Mouse (Mus musculus) embryonic facial prominence, embryonic 14.5 days (tissue): ENCODE data around the gene Agap1. TPM values are rescaled to one million over a fixed set of nuclear protein-coding genes. Genes with fewer than 3 reads are reported as not detected.
A peak's percentile ranks its signal among the peaks of the same experiment; 100 is the strongest.

ENCODE experiments used
- ATAC-seq: fragments of 200-750 bp; cut with Nextera tagmentation; 2 replicates; pipeline ENCODE4 v1.8.0; 2017; ENCODE audit warnings: low read depth, moderate number of reproducible peaks, moderate TSS enrichment
- DNase-seq: peaks from one replicate; pipeline ENCODE4 v3.0.0-alpha.2; 2015; ENCODE audit warnings: low spot score
- H3K27ac ChIP-seq: fragments of 300-500 bp; sonication (generic); replicated peaks from 2 replicates; pipeline ENCODE4 v1.5.1; 2014; ENCODE audit warnings: low read depth, mild to moderate bottlenecking, low read length, moderate library complexity
- H3K27me3 ChIP-seq: fragments of 300-500 bp; sonication (generic); replicated peaks from 2 replicates; pipeline ENCODE4 v1.6.1; 2014; ENCODE audit warnings: low read length; ENCODE audit not compliant: control insufficient read depth, insufficient read depth
- H3K36me3 ChIP-seq: fragments of 300-500 bp; sonication (generic); 2 replicates; pipeline ENCODE4 v1.6.1; 2014; ENCODE audit warnings: low read length, mixed read lengths; ENCODE audit not compliant: control insufficient read depth, insufficient read depth
- H3K4me1 ChIP-seq: fragments of 300-500 bp; sonication (generic); 2 replicates; pipeline ENCODE4 v1.6.1; 2014; ENCODE audit warnings: antibody characterized with exemption, low read length; ENCODE audit not compliant: control insufficient read depth, insufficient read depth
- H3K4me2 ChIP-seq: fragments of 300-500 bp; sonication (generic); 2 replicates; pipeline ENCODE4 v1.6.1; 2014; ENCODE audit warnings: low read depth, mild to moderate bottlenecking, low read length, moderate library complexity, mixed read lengths
- H3K4me3 ChIP-seq: fragments of 300-500 bp; sonication (generic); 2 replicates; pipeline ENCODE4 v1.5.1; 2014; ENCODE audit warnings: low read depth, mild to moderate bottlenecking, low read length
- H3K9ac ChIP-seq: fragments of 300-500 bp; sonication (generic); 2 replicates; pipeline ENCODE4 v1.6.1; 2014; ENCODE audit warnings: low read depth, mild to moderate bottlenecking, low read length, moderate library complexity, mixed read lengths
- H3K9me3 ChIP-seq: fragments of 300-500 bp; sonication (generic); 2 replicates; pipeline ENCODE4 v1.6.1; 2016; ENCODE audit warnings: low read length; ENCODE audit not compliant: control insufficient read depth
- WGBS: fragments of 180-500 bp; shearing (Covaris S2); extraction: QIAGEN DNeasy Blood & Tissue Kit; methylation state at CpG from one replicate; pipeline ENCODE4 v1.1.7; 2014; 5-methylcytosine and 5-hydroxymethylcytosine counted together
- polyA plus RNA-seq: library from polyadenylated mRNA; unstranded; fragments of >200 nt; fragmentation: Nextera tagmentation; extraction: Ambion mirVana; gene quantifications from 2 replicates; pipeline ENCODE4 v1.2.1, GENCODE M21; 2014

The Agap1 gene
- polyA plus RNA-seq, 1 experiment from 2014 or later, result 19.9 TPM

DNA sequence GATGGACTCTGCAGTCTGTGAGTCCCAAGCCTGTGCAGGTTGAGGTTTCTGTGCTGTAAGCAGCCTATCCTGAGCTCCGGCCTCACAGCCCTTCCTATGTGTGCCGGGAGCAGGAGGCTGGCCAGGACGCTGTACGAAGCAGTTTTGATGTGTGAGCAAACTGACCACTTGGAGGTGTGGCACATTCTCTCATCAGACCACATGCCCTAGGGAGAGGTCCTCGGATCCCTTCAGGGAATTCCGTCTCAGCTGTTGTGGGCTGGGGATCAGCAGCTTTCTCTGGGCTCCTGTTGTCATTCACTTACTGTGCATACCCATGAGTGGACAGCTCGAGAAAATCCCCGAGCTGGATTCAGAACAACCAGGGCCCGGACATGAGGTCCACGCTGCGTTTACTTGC is 66.8 kb downstream of the Agap1 start:
- no peaks in the 10 kb centered on the region for H3K27me3 ChIP-seq
- WGBS, result 64% methylated on average over 11 of the region's 11 CpGs
- DNase-seq, result no peak
- H3K9ac ChIP-seq, result no peak overlapping the region
- no peak overlapping the region for H3K4me3 ChIP-seq
- no peak overlapping the region for H3K27ac ChIP-seq
- no peak overlapping the region for H3K4me2 ChIP-seq
- H3K9me3 ChIP-seq, result no peaks in the 10 kb centered on the region
- no peaks in the 10 kb centered on the region for H3K36me3 ChIP-seq
- H3K4me1 ChIP-seq, result peaks cover 35% of the 10 kb centered on the region
- ATAC-seq, result no peak

DNA sequence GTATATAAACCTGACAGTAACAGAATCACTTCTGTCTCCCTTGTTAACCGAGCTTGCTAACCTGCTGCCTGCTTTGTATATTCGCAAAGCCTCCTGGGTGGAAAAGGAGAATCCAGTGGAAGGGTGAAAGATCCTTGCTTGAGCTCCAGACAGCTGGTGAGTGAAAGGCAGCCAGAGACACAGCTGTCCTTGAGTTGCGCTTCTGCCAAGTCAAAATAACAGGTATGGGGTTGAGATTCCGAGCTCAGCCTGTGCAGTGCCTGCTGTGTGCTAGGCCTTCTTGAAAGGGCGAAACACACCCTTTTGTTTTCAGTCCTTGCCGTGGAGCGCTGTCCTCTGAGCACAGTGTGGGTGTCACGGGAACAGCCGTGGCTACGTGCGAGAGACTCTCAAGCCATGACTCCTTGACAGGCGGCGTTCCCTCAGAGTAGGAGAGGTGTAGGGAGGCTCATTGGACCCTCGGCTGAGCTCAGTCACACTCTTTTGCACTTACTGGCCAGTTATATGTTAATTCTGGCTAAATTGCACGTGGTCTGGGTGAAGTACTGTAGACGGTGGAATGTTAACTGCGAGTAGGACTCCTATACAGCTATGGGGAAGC is 67.4 kb downstream of the Agap1 start:
- no peak overlapping the region for H3K4me3 ChIP-seq
- no peak overlapping the region for H3K9ac ChIP-seq
- no peaks in the 10 kb centered on the region for H3K36me3 ChIP-seq
- peaks cover 29% of the 10 kb centered on the region for H3K4me1 ChIP-seq
- ATAC-seq (0 out of 2 replicates have a peak, but pooled peaks have one; percentile 8), DNase-seq (peak; percentile 54)
- no peaks in the 10 kb centered on the region for H3K27me3 ChIP-seq
- no peak overlapping the region for H3K4me2 ChIP-seq
- no peak overlapping the region; the same call in 1 of the 2 replicates for H3K27ac ChIP-seq
- WGBS, result 56% methylated on average over 17 of the region's 17 CpGs
- H3K9me3 ChIP-seq, result no peaks in the 10 kb centered on the region

- Histone ChIP-seq H3K27ac (no peak overlapping the region), H3K27me3 (no peaks in the 10 kb centered on the region), H3K4me2 (no peak overlapping the region), H3K9ac (no peak overlapping the region), H3K4me3 (no peak overlapping the region), H3K36me3 (no peaks in the 10 kb centered on the region), H3K4me1 (peaks cover 21% of the 10 kb centered on the region), H3K9me3 (no peaks in the 10 kb centered on the region)
- peak; percentile 91 for DNase-seq
- ATAC-seq, result peak; percentile 53; the same call in 1 of the 2 replicates
- WGBS, result 0% methylated on average over 4 of the region's 4 CpGs
These were observed 69.8 kb downstream of the Agap1 start for GRCm38 (mm10) chr1:89524369-89524768.

DNA sequence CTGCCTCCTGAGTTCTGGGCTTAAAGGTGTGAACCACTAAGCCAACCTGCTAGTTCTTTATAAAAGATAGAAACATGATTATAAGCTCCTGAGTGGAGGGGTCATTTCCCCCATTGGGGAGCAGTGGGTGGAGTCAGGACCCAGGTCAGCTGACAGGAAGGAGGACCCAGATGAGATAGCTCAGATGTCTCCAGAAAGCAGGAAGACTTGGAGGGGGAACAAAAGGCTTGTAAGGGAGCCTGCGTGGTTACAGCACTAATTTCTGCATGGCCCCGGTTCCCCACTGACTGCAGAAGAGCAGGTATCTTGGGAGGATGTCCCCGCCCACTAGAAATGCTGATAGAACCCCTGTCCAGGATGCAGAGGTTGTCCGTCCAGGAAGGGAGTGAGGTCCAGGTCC is 70.4 kb downstream of the Agap1 start:
- H3K36me3 ChIP-seq, result no peaks in the 10 kb centered on the region
- no peak overlapping the region for H3K27ac ChIP-seq
- H3K9ac ChIP-seq, result no peak overlapping the region
- H3K4me1 ChIP-seq, result peaks cover 21% of the 10 kb centered on the region
- WGBS, result 72% methylated on average over 4 of the region's 4 CpGs
- DNase-seq (no peak), ATAC-seq (no peak)
- no peaks in the 10 kb centered on the region for H3K27me3 ChIP-seq
- H3K4me3 ChIP-seq, result no peak overlapping the region
- H3K9me3 ChIP-seq, result no peaks in the 10 kb centered on the region
- no peak overlapping the region for H3K4me2 ChIP-seq

DNA sequence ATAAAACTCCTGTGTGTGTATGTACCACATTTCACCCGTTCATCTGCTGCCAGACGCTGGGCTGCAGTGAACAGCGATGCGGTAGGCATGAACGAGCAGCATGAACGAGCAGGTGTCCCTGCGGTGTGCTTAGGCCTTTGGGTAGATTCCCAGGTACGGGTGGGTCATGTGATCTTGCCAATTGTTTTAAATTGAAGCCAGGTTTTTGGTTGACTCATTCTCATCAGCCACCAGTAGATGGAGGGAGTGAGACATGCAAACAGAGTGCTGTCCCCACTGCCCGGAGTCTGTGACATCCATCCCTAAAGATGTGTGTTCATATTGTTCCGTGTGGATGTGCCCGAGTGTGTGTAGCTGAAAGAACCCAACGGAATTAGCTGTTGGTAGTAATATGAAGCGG is 71.2 kb downstream of the Agap1 start:
- no peak overlapping the region for H3K9ac ChIP-seq

DNA sequence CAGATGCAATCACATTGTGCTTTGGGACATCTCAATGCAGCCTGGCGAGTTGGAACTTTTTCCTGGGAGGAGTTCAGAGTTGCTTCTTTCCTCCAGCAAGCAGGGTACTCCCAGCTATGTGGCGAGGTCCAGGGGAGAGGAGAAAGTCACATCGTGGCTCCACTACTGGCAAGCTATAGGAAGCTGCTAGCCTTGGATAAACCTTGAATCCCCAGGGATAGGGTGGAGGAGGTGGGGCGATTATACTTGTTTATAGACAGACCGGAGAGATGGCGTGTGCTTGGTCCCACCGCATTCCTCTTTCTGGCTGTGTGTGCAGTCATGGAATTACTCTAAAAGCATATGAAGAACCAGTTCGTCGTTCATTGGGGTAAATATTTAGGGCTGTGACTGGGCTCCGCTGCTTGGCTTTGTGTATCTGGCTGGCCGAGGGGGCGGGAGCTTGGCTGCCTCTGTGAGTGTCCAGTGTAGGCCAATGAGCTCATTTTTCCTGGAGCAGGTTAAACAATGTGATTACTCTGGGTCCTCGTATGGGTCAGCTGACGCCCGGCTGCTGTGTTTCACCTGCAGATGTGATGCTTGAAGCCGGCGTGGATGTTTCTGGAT is 74.2 kb downstream of the Agap1 start:
- DNase-seq, result no peak
- H3K4me3 ChIP-seq, result no peak overlapping the region

More for the DNA sequence above, 71.2 kb downstream of the Agap1 start:
- Histone ChIP-seq H3K27ac (no peak overlapping the region), H3K4me1 (peaks cover 14% of the 10 kb centered on the region; the same call in 1 of the 2 replicates), H3K9me3 (no peaks in the 10 kb centered on the region), H3K36me3 (no peaks in the 10 kb centered on the region), H3K27me3 (no peaks in the 10 kb centered on the region), H3K4me2 (no peak overlapping the region), H3K4me3 (no peak overlapping the region)
- WGBS, result 24% methylated on average over 13 of the region's 13 CpGs
- peak; percentile 82 for DNase-seq
- ATAC-seq, result peak; percentile 39

DNA sequence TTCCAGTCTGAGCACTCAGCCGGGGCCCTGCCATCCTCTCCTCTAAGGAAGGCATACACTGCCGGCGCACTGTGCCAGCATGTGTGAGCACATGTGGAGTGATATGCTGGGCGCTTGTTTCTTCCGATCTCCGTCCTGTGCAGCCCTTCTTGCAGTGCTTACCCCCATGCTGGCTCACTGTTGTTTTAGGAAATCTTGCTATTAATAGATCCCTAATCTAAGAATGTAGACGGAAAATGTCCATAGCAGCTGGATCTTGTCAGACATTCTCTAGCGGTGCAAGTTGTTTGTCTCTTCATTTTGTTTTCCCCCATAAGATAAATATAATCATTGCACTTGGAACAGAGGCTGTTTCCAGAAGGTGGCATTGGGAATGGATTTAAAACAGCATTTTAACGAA is 79.1 kb downstream of the Agap1 start:
- no peak for DNase-seq
- Histone ChIP-seq H3K9me3 (peaks cover 7% of the 10 kb centered on the region; the same call in 1 of the 2 replicates), H3K27ac (no peak overlapping the region), H3K36me3 (no peaks in the 10 kb centered on the region), H3K9ac (0 out of 2 replicates have a peak overlapping the region, but pooled peaks have one; percentile 14), H3K4me2 (no peak overlapping the region), H3K27me3 (no peaks in the 10 kb centered on the region), H3K4me3 (no peak overlapping the region), H3K4me1 (peaks cover 5% of the 10 kb centered on the region)
- no peak for ATAC-seq
- 61% methylated on average over 9 of the region's 9 CpGs for WGBS

More for the DNA sequence above, 74.2 kb downstream of the Agap1 start:
- H3K9me3 ChIP-seq, result peaks cover 7% of the 10 kb centered on the region; the same call in 1 of the 2 replicates
- 61% methylated on average over 17 of the region's 17 CpGs for WGBS
- ATAC-seq, result no peak
- no peak overlapping the region for H3K27ac ChIP-seq
- H3K36me3 ChIP-seq, result no peaks in the 10 kb centered on the region
- H3K4me1 ChIP-seq, result peaks cover 5% of the 10 kb centered on the region
- no peaks in the 10 kb centered on the region for H3K27me3 ChIP-seq
- H3K9ac ChIP-seq, result no peak overlapping the region
- H3K4me2 ChIP-seq, result no peak overlapping the region

DNA sequence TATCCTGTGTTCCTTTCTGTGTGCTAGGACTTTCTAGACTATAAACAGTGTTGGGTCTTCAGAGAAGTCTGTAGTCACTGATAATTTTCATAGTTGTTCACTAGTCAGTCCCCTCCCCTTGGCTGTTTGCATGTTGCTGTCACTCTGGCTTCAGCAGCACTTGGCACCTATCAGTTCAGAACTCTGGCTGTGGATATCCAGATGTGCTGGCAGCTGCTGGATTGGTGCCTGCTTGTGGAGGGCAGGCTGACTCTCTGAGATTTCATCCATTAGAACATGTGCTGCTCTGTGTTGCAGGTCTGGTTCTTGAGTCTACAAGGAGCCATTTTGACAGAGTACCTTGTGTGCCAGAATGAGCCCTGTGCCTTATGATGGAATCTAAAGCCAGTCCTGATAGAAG is 80.6 kb downstream of the Agap1 start:
- Histone ChIP-seq H3K27me3 (no peaks in the 10 kb centered on the region), H3K36me3 (no peaks in the 10 kb centered on the region), H3K9ac (no peak overlapping the region), H3K27ac (no peak overlapping the region), H3K9me3 (peaks cover 7% of the 10 kb centered on the region; the same call in 1 of the 2 replicates), H3K4me2 (no peak overlapping the region), H3K4me3 (no peak overlapping the region), H3K4me1 (peaks cover 5% of the 10 kb centered on the region)
- ATAC-seq (no peak), DNase-seq (no peak)
